Mouse (Mus musculus) urinary bladder, postnatal 0 days (tissue): Measurements from ENCODE around the gene Coro1c. TPM values are rescaled to one million over a fixed set of nuclear protein-coding genes. Genes with fewer than 3 reads are reported as not detected.

Source experiments
- polyA plus RNA-seq: library from polyadenylated mRNA; unstranded; fragments of >200 nt; fragmentation: Nextera tagmentation; extraction: Ambion mirVana; gene quantifications from 2 replicates; pipeline ENCODE4 v1.2.1, GENCODE M21; 2015

The Coro1c gene
- polyA plus RNA-seq = 228 and 270 TPM in 2 replicates

GRCm38 (mm10) chr5:113908592-113909441 lies at the start of gene Coro1c:
Gene Coro1c, minus strand, starts transcription at chr5:113908758.

GRCm38 (mm10) chr5:113832490-113832901 lies 76.1 kb downstream of the Coro1c start, which contains the start of gene Selplg:
Gene Selplg, minus strand, starts transcription at chr5:113832644.

GRCm38 (mm10) chr5:113800280-113800679 lies 108.3 kb downstream of the Coro1c start, which contains the start of gene Tmem119:
Gene Tmem119, minus strand, starts transcription at chr5:113800516.

Other genes starting within 250 kb of the Coro1c start
- not detected in 2 replicates for gene 1700069L16Rik, start 184.0 kb downstream of the Coro1c start, polyA plus RNA-seq
- 5.5 and 6.8 TPM in 2 replicates for gene Ficd, start 173.0 kb downstream of the Coro1c start, polyA plus RNA-seq
- gene Sart3, start 136.2 kb downstream of the Coro1c start, polyA plus RNA-seq = 12.2 and 12.3 TPM in 2 replicates
- 211 and 220 TPM in 2 replicates for gene Iscu, start 136.0 kb downstream of the Coro1c start, polyA plus RNA-seq
- gene Tmem119, start 108.2 kb downstream of the Coro1c start, polyA plus RNA-seq = 63.1 and 65.8 TPM in 2 replicates
- gene Selplg, start 76.1 kb downstream of the Coro1c start, polyA plus RNA-seq = 4.0 and 14.8 TPM in 2 replicates
- 7.4 and 9.3 TPM in 2 replicates for gene Ssh1, start 85.1 kb upstream of the Coro1c start, polyA plus RNA-seq
- gene Dao, start 94.9 kb upstream of the Coro1c start, polyA plus RNA-seq = not detected in 2 replicates
- 5.6 and 7.1 TPM in 2 replicates for gene Usp30, start 156.7 kb upstream of the Coro1c start, polyA plus RNA-seq
- not detected in 2 replicates for gene Svop, start 182.8 kb upstream of the Coro1c start, polyA plus RNA-seq
- 6.0 and 6.7 TPM in 2 replicates for gene Alkbh2, start 219.5 kb upstream of the Coro1c start, polyA plus RNA-seq
- 12.4 and 15.8 TPM in 2 replicates for gene Ung, start 221.6 kb upstream of the Coro1c start, polyA plus RNA-seq
- gene Acacb, start 237.8 kb upstream of the Coro1c start, polyA plus RNA-seq = 1.4 and 1.5 TPM in 2 replicates